Mouse (Mus musculus) liver, postnatal 0 days (tissue): ENCODE results near the gene Ccdc171.

Source experiments
- CTCF ChIP-seq: sonication (generic); IDR thresholded peaks from 2 replicates; pipeline ENCODE4 v1.5.1; 2016; ENCODE audit warnings: antibody characterized with exemption, low read depth
- EP300 ChIP-seq: IDR thresholded peaks from 2 replicates; pipeline ENCODE4 v1.6.1; 2016; ENCODE audit warnings: antibody characterized with exemption, low read depth, mild to moderate bottlenecking

DNA sequence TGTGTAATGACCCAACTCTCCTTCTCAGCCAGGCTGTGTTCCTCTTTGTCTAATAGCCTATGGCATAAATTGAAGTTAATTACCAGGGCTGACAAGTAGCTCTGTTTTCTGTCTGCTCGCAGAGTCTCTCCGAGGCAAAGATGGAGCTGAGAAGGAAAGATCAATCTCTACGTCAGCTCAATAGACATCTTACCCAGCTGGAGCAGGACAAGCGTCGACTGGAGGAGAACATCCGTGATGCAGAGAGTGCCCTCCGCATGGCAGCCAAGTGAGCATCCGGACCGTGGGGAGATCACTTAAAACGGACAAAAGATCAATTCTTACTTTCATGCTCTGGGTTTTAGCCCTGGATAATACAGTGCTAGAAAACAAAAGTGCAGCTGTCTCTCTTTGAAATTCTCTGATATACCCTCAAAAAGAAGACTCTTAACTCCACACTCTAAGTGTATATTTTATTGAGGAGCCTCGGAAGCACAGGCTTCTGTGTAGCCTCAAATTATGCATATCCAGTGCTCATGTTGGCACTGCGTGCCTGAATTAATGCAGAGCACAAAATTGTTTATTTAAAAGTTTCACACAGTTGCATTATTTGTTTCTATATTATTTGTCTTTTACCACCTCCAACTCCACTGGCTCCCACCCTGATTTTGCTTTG lies 217.6 kb downstream of the Ccdc171 start:
- TF ChIP-seq CTCF (no peak), EP300 (no peak)
